18 mouse cellular contexts compared by ENCODE assay signal in genomic region chr2:180959605-180960004, GRCm38 (mm10). TPM values are rescaled to one million over a fixed set of nuclear protein-coding genes. Genes with fewer than 3 reads are reported as not detected.
"Had no signal": no experiment of that assay in that cellular context is flagged by ENCODE, and none has a peak within 500 bp of the region (broad histone marks: within the 10 kb centered on the region; RNA-seq: fewer than 3 reads in every experiment).

No protein-coding gene starts in this region.

- ATAC-seq: liver, embryonic 12.5 days; midbrain, embryonic 15.5 days had no signal

- H3K36me3 ChIP-seq: limb, embryonic 15.5 days; liver, embryonic 12.5 days; midbrain, embryonic 15.5 days; neural tube, embryonic 13.5 days had no signal

- DNase-seq: kidney, adult 11 months; kidney, adult 9 months; kidney, postnatal 36 days; layer of hippocampus, adult 9-11 months; layer of hippocampus, postnatal 36 days; retina, postnatal 1 day; right cerebral cortex, postnatal 4 days; spleen, adult 18-20 months; thymus, adult 2 months; thymus, postnatal 36 days had no signal

- H3K4me3 ChIP-seq: limb, embryonic 15.5 days; liver, embryonic 12.5 days; midbrain, embryonic 15.5 days; neural tube, embryonic 13.5 days had no signal

- H3K27me3 ChIP-seq: midbrain, embryonic 15.5 days; neural tube, embryonic 13.5 days had no signal

- H3K4me2 ChIP-seq: limb, embryonic 15.5 days; liver, embryonic 12.5 days; midbrain, embryonic 11.5 days; midbrain, embryonic 15.5 days; neural tube, embryonic 13.5 days had no signal

- H3K9me3 ChIP-seq: limb, embryonic 15.5 days; liver, embryonic 12.5 days; midbrain, embryonic 15.5 days; neural tube, embryonic 13.5 days had no signal

- H3K27ac ChIP-seq: kidney, postnatal 0 days; limb, embryonic 15.5 days; liver, embryonic 12.5 days; midbrain, embryonic 15.5 days; neural tube, embryonic 13.5 days had no signal

- H3K9ac ChIP-seq: limb, embryonic 15.5 days; liver, embryonic 12.5 days; midbrain, embryonic 15.5 days; neural tube, embryonic 13.5 days had no signal

RNA-seq across cellular contexts. Expression of gene Birc7, which starts 30.8 kb away (rescaled TPM):
- polyA plus RNA-seq: kidney, postnatal 0 days; limb, embryonic 11.5 days; limb, embryonic 15.5 days; liver, embryonic 12.5 days; liver, embryonic 16.5 days had no signal
